In genomic region chr5:124777178-124777709, GRCm38 (mm10) we compare ENCODE assay signal across 10 mouse cellular contexts. TPM values are rescaled to one million over a fixed set of nuclear protein-coding genes. Genes with fewer than 3 reads are reported as not detected.
DNase-seq lines count a peak whose midpoint lies in the region; ATAC-seq and TF ChIP-seq lines count a peak whose summit lies in the region.
"Had no signal": no experiment of that assay in that cellular context is flagged by ENCODE, and none has a peak within 500 bp of the region (broad histone marks: within the 10 kb centered on the region; RNA-seq: fewer than 3 reads in every experiment).

No protein-coding gene starts in this region.

- H3K4me1 ChIP-seq in hindbrain, embryonic 11.5 days (replicated peaks; ENCODE audit: control insufficient read depth, insufficient read depth, low read length), result no peaks in the 10 kb centered on the region
- no peaks in the 10 kb centered on the region for H3K4me1 ChIP-seq in hindbrain, embryonic 10.5 days (replicated peaks)
- H3K4me1 ChIP-seq in E14TG2a.4 (replicated peaks; ENCODE audit: low read depth, low read length), result peaks cover 10% of the 10 kb centered on the region
- H3K4me1 ChIP-seq: embryonic facial prominence, embryonic 13.5 days had no signal

- 63% methylated on average over 6 of the region's 6 CpGs for WGBS in hindbrain, embryonic 11.5 days
- 63% methylated on average over 6 of the region's 6 CpGs for WGBS in hindbrain, embryonic 10.5 days

- no peaks in the 10 kb centered on the region for H3K36me3 ChIP-seq in hindbrain, embryonic 11.5 days (ENCODE audit: control insufficient read depth, insufficient read depth, low read length)
- no peaks in the 10 kb centered on the region for H3K36me3 ChIP-seq in hindbrain, embryonic 10.5 days
- no peaks in the 10 kb centered on the region for H3K36me3 ChIP-seq in E14TG2a.4 (ENCODE audit: insufficient read depth, low read length)
- H3K36me3 ChIP-seq: embryonic facial prominence, embryonic 13.5 days had no signal

- no peak overlapping the region for H3K4me2 ChIP-seq in hindbrain, embryonic 11.5 days (replicated peaks; ENCODE audit: low read depth, low read length)
- H3K4me2 ChIP-seq: embryonic facial prominence, embryonic 13.5 days had no signal

- no peak overlapping the region for H3K4me3 ChIP-seq in hindbrain, embryonic 11.5 days (ENCODE audit: low read depth, low read length)
- no peak overlapping the region for H3K4me3 ChIP-seq in hindbrain, embryonic 10.5 days
- no peak overlapping the region for H3K4me3 ChIP-seq in E14TG2a.4 (replicated peaks; ENCODE audit: low read length)
- H3K4me3 ChIP-seq: embryonic facial prominence, embryonic 13.5 days had no signal

- DNase-seq in hindbrain, embryonic 11.5 days (ENCODE audit: low spot score), result peak; percentile 61
- no peak for DNase-seq in hindbrain, embryonic 10.5 days (ENCODE audit: low spot score)
- peak; percentile 65 for DNase-seq in c-Kit-positive CD71-positive TER-119-negative erythroid progenitor cells, embryonic 14.5 days (ENCODE audit: low read depth)
- DNase-seq in frontal cortex, postnatal 25 days (ENCODE audit: low spot score in 2 of 2), result peak; percentile 15 to 28
- DNase-seq in layer of hippocampus, postnatal 10 days (ENCODE audit: low spot score in 2 of 2), result peak; percentile 66 to 67
- DNase-seq in thymus, postnatal 36 days, result peak; percentile 49 to 55

- no peaks in the 10 kb centered on the region for H3K27me3 ChIP-seq in hindbrain, embryonic 11.5 days (ENCODE audit: control insufficient read depth, insufficient read depth, low read length)
- H3K27me3 ChIP-seq in hindbrain, embryonic 10.5 days (ENCODE audit: insufficient read depth, poor library complexity, severe bottlenecking), result no peaks in the 10 kb centered on the region
- no peaks in the 10 kb centered on the region; the same call in 1 of the 2 replicates for H3K27me3 ChIP-seq in E14TG2a.4 (ENCODE audit: insufficient read depth, low read length)
- H3K27me3 ChIP-seq: embryonic facial prominence, embryonic 13.5 days had no signal

- no peak overlapping the region for H3K9ac ChIP-seq in hindbrain, embryonic 11.5 days (ENCODE audit: low read depth, low read length)
- H3K9ac ChIP-seq: embryonic facial prominence, embryonic 13.5 days had no signal

- H3K27ac ChIP-seq in hindbrain, embryonic 11.5 days (ENCODE audit: low read depth, low read length), result no peak overlapping the region
- no peak overlapping the region for H3K27ac ChIP-seq in hindbrain, embryonic 10.5 days
- H3K27ac ChIP-seq: embryonic facial prominence, embryonic 13.5 days had no signal

- no peak for ATAC-seq in hindbrain, embryonic 11.5 days (ENCODE audit: low FRiP score)
- peak; percentile 36; the same call in 1 of the 2 replicates for ATAC-seq in megakaryocyte-erythroid progenitor cell, adult 5-6 weeks (replicated peaks; ENCODE audit: low FRiP score, low TSS enrichment, poor library complexity, severe bottlenecking)

- H3K9me3 ChIP-seq in hindbrain, embryonic 11.5 days (ENCODE audit: control insufficient read depth, low read length), result no peaks in the 10 kb centered on the region
- H3K9me3 ChIP-seq in hindbrain, embryonic 10.5 days, result peaks cover 9% of the 10 kb centered on the region; the same call in 1 of the 2 replicates
- peaks cover 4% of the 10 kb centered on the region; the same call in 1 of the 2 replicates for H3K9me3 ChIP-seq in E14TG2a.4 (ENCODE audit: low read length)
- H3K9me3 ChIP-seq: embryonic facial prominence, embryonic 13.5 days had no signal

- TF ChIP-seq CTCF in E14TG2a.4 (conservative IDR thresholded peaks at IDR 0.05; ENCODE audit: low read length), result peak; percentile 94

RNA-seq across cellular contexts. Expression of gene Dnah10, which starts 52.4 kb away (rescaled TPM):
- 0.36 and 0.52 TPM in 2 replicates for polyA plus RNA-seq in hindbrain, embryonic 11.5 days (2014; fragmentation: Nextera tagmentation; extraction: Ambion mirVana)
- 0.24 and 0.31 TPM in 2 replicates for polyA plus RNA-seq in hindbrain, embryonic 10.5 days (2016; fragmentation: Nextera tagmentation; extraction: Ambion mirVana)
- total RNA-seq in layer of hippocampus, postnatal 10 days (2021), result under 1 TPM; 0.54 to 0.78 TPM
- total RNA-seq in megakaryocyte-erythroid progenitor cell, adult 5-6 weeks (2014; fragmentation: Nextera tagmentation), result not detected in 2 replicates
- not detected in 2 replicates for total RNA-seq in megakaryocyte-erythroid progenitor cell, adult 5-6 weeks (2017)
- total RNA-seq: neutrophil, adult 5-6 weeks had no signal
